Mouse (Mus musculus) 3T3-L1 (cell line): ENCODE data around the gene Gtf2ird1.
A peak's percentile ranks its signal among the peaks of the same experiment; 100 is the strongest.

Source experiments
- DNase-seq: peaks from one replicate; pipeline ENCODE4 v3.0.0-alpha.2; 2015; ENCODE audit warnings: low read depth, low spot score

The Gtf2ird1 gene

GRCm38 (mm10) chr5:134445208-134445831, 11.2 kb downstream of the Gtf2ird1 start:
- no peak for DNase-seq

- DNase-seq = no peak
Observed at GRCm38 (mm10) chr5:134444473-134444872, 12.0 kb downstream of the Gtf2ird1 start.

- no peak for DNase-seq
Observed at GRCm38 (mm10) chr5:134442066-134442465, 14.4 kb downstream of the Gtf2ird1 start.

- DNase-seq = no peak
Observed at GRCm38 (mm10) chr5:134441105-134441504, 15.4 kb downstream of the Gtf2ird1 start.

- DNase-seq = peak; percentile 71
Observed at GRCm38 (mm10) chr5:134440098-134440497, 16.4 kb downstream of the Gtf2ird1 start.

GRCm38 (mm10) chr5:134439481-134439880, 17.0 kb downstream of the Gtf2ird1 start:
- no peak for DNase-seq

- DNase-seq = no peak
Observed at GRCm38 (mm10) chr5:134438676-134439425, 17.7 kb downstream of the Gtf2ird1 start.

GRCm38 (mm10) chr5:134437459-134437827, 19.1 kb downstream of the Gtf2ird1 start:
- no peak for DNase-seq

GRCm38 (mm10) chr5:134436782-134437458, 19.6 kb downstream of the Gtf2ird1 start:
- DNase-seq = no peak

- no peak for DNase-seq
Observed at GRCm38 (mm10) chr5:134435836-134436331, 20.6 kb downstream of the Gtf2ird1 start.

- DNase-seq = no peak
Observed at GRCm38 (mm10) chr5:134433137-134433536, 23.4 kb downstream of the Gtf2ird1 start.

GRCm38 (mm10) chr5:134430087-134430486, 26.4 kb downstream of the Gtf2ird1 start:
- DNase-seq = no peak

GRCm38 (mm10) chr5:134427664-134428063, 28.9 kb downstream of the Gtf2ird1 start:
- no peak for DNase-seq

GRCm38 (mm10) chr5:134425601-134426000, 30.9 kb downstream of the Gtf2ird1 start:
- no peak for DNase-seq

- DNase-seq = no peak
Observed at GRCm38 (mm10) chr5:134423930-134424329, 32.6 kb downstream of the Gtf2ird1 start.

GRCm38 (mm10) chr5:134423372-134423771, 33.1 kb downstream of the Gtf2ird1 start:
- DNase-seq = no peak

- DNase-seq = no peak
Observed at GRCm38 (mm10) chr5:134422265-134422925, 34.1 kb downstream of the Gtf2ird1 start.

- DNase-seq = peak; percentile 15
Observed at GRCm38 (mm10) chr5:134421061-134421460, 35.5 kb downstream of the Gtf2ird1 start.

GRCm38 (mm10) chr5:134419700-134420099, 36.8 kb downstream of the Gtf2ird1 start:
- no peak for DNase-seq

GRCm38 (mm10) chr5:134418315-134419074, 38.0 kb downstream of the Gtf2ird1 start:
- no peak for DNase-seq

GRCm38 (mm10) chr5:134412341-134412740, 44.2 kb downstream of the Gtf2ird1 start:
- DNase-seq = peak; percentile 69
